Mouse (Mus musculus): ENCODE data around the gene Mocs3. TPM values are rescaled to one million over a fixed set of nuclear protein-coding genes. Genes with fewer than 3 reads are reported as not detected.

Gene Mocs3
- total RNA-seq, 4 experiments from 2014 or later: 4.4 to 5.9 (median 5.6) TPM

Other genes starting within 250 kb of the Mocs3 start
- under 1 TPM in 2 of 4 experiments, not detected in 2; 0.39 to 0.41 TPM for gene Ripor3, start 220.0 kb upstream of the Mocs3 start, total RNA-seq (2022)
- 1 to 10 TPM in 3 of 4 experiments, under 1 TPM in 1; 0.73 to 1.8 (median 1.2) TPM for gene Pard6b, start 149.6 kb upstream of the Mocs3 start, total RNA-seq (2022)
- gene Adnp, start 23.5 kb upstream of the Mocs3 start, total RNA-seq (2022): 10 to 100 TPM in 3 of 4 experiments, 1 to 10 TPM in 1; 7.4 to 16.6 (median 13.8) TPM
- gene Gm20716, start 258 bp upstream of the Mocs3 start, total RNA-seq (2022): 10 to 100 TPM; 10.1 to 16.6 (median 14.1) TPM
- gene Dpm1, start within 50 bp of the Mocs3 start, total RNA-seq (2022): 10 to 100 TPM; 49.6 to 72.9 (median 64.6) TPM
- gene Kcng1, start 51.1 kb downstream of the Mocs3 start, total RNA-seq (2022): under 1 TPM in 1 of 4 experiments, not detected in 3; 0.31 TPM